Mouse (Mus musculus): ENCODE results near the gene Myl6b. TPM values are rescaled to one million over a fixed set of nuclear protein-coding genes. Genes with fewer than 3 reads are reported as not detected.
A peak's percentile ranks its signal among the peaks of the same experiment; 100 is the strongest.
"Not testable (repeated sequence)": the region's sequence is repeated elsewhere in the genome, so short reads cannot be mapped to it uniquely, and the experiment has no call there.

Gene Myl6b
- total RNA-seq, 2 experiments from 2014 or later = 30.7 to 32.9 TPM

- intact Hi-C loops (cut with DNase I) = no loop called here
- H3K4me3 ChIP-seq = no peak overlapping the region
- H3K27ac ChIP-seq = no peak overlapping the region
- no peak for TF ChIP-seq CTCF (IDR thresholded peaks at IDR 0.05)
- DNase-seq (ENCODE audit: extremely low spot score in 1 of 2, low spot score in 2 of 2) = no peak
These were observed 17.5 kb upstream of the Myl6b start for GRCm38 (mm10) chr10:128516029-128516428.

- H3K27ac ChIP-seq = no peak overlapping the region
- intact Hi-C loops (cut with DNase I) = no loop called here
- no peak for DNase-seq (ENCODE audit: extremely low spot score in 1 of 2, low spot score in 2 of 2)
- no peak for TF ChIP-seq CTCF (IDR thresholded peaks at IDR 0.05)
- H3K4me3 ChIP-seq = no peak overlapping the region
These were observed 16.6 kb upstream of the Myl6b start for GRCm38 (mm10) chr10:128515044-128515443.

- Histone ChIP-seq H3K4me3 (no peak overlapping the region), H3K27ac (no peak overlapping the region)
- intact Hi-C loops (cut with DNase I) = no loop called here
- DNase-seq (ENCODE audit: extremely low spot score in 1 of 2, low spot score in 2 of 2) = no peak
- TF ChIP-seq CTCF (IDR thresholded peaks at IDR 0.05) = no peak
These were observed 13.3 kb upstream of the Myl6b start for GRCm38 (mm10) chr10:128511761-128512160.

GRCm38 (mm10) chr10:128511189-128511588 is 12.7 kb upstream of the Myl6b start:
- DNase-seq (ENCODE audit: extremely low spot score in 1 of 2, low spot score in 2 of 2) = no peak
- Histone ChIP-seq H3K27ac (no peak overlapping the region), H3K4me3 (no peak overlapping the region)
- intact Hi-C loops (cut with DNase I) = no loop called here
- no peak for TF ChIP-seq CTCF (IDR thresholded peaks at IDR 0.05)

GRCm38 (mm10) chr10:128510301-128510700 is 11.8 kb upstream of the Myl6b start:
- no peak for TF ChIP-seq CTCF (IDR thresholded peaks at IDR 0.05)
- no peak overlapping the region for H3K27ac ChIP-seq
- no peak overlapping the region for H3K4me3 ChIP-seq
- intact Hi-C loops (cut with DNase I) = no loop called here
- DNase-seq (ENCODE audit: extremely low spot score in 1 of 2, low spot score in 2 of 2) = no peak

GRCm38 (mm10) chr10:128509831-128510230 is 11.3 kb upstream of the Myl6b start:
- no peak overlapping the region for H3K4me3 ChIP-seq
- intact Hi-C loops (cut with DNase I) = no loop called here
- no peak for TF ChIP-seq CTCF (IDR thresholded peaks at IDR 0.05)
- DNase-seq (ENCODE audit: extremely low spot score in 1 of 2, low spot score in 2 of 2) = no peak
- H3K27ac ChIP-seq = no peak overlapping the region

- no peak for TF ChIP-seq CTCF (IDR thresholded peaks at IDR 0.05)
- intact Hi-C loops (cut with DNase I) = no loop called here
- no peak overlapping the region for H3K4me3 ChIP-seq
- DNase-seq (ENCODE audit: extremely low spot score in 1 of 2, low spot score in 2 of 2) = no peak
- no peak overlapping the region for H3K27ac ChIP-seq
These were observed 10.7 kb upstream of the Myl6b start for GRCm38 (mm10) chr10:128509203-128509602.

- DNase-seq (ENCODE audit: extremely low spot score in 1 of 2, low spot score in 2 of 2) = no peak
- TF ChIP-seq CTCF (IDR thresholded peaks at IDR 0.05) = no peak
- Histone ChIP-seq H3K4me3 (no peak overlapping the region), H3K27ac (no peak overlapping the region)
- intact Hi-C loops (cut with DNase I) = no loop called here
These were observed 9.8 kb upstream of the Myl6b start for GRCm38 (mm10) chr10:128508260-128508659.

GRCm38 (mm10) chr10:128505974-128506373 is 7.5 kb upstream of the Myl6b start:
- TF ChIP-seq CTCF (IDR thresholded peaks at IDR 0.05) = no peak; the same call in 1 of the 2 replicates
- Histone ChIP-seq H3K4me3 (no peak overlapping the region), H3K27ac (no peak overlapping the region)
- no peak for DNase-seq (ENCODE audit: extremely low spot score in 1 of 2, low spot score in 2 of 2)
- intact Hi-C loops (cut with DNase I) = no loop called here

GRCm38 (mm10) chr10:128505371-128505667 is 6.8 kb upstream of the Myl6b start:
- intact Hi-C loops (cut with DNase I); DNase-seq (ENCODE audit: extremely low spot score in 1 of 2, low spot score in 2 of 2); H3K4me3 ChIP-seq; H3K27ac ChIP-seq: not testable (repeated sequence)

- Histone ChIP-seq H3K4me3 (no peak overlapping the region), H3K27ac (no peak overlapping the region; the same call in 1 of the 2 replicates)
- TF ChIP-seq CTCF (IDR thresholded peaks at IDR 0.05) = no peak
- intact Hi-C loops (cut with DNase I) = no loop called here
- DNase-seq (ENCODE audit: extremely low spot score in 1 of 2, low spot score in 2 of 2) = no peak
These were observed 6.3 kb upstream of the Myl6b start for GRCm38 (mm10) chr10:128504641-128505370.

GRCm38 (mm10) chr10:128504012-128504411 is 5.5 kb upstream of the Myl6b start:
- Histone ChIP-seq H3K27ac (no peak overlapping the region; the same call in 1 of the 2 replicates), H3K4me3 (no peak overlapping the region)
- DNase-seq (ENCODE audit: extremely low spot score in 1 of 2, low spot score in 2 of 2) = no peak
- TF ChIP-seq CTCF (IDR thresholded peaks at IDR 0.05) = no peak
- intact Hi-C loops (cut with DNase I) = no loop called here

GRCm38 (mm10) chr10:128503532-128503931 is 5.0 kb upstream of the Myl6b start:
- no peak overlapping the region for H3K4me3 ChIP-seq
- peak overlapping the region; percentile 8; the same call in 1 of the 2 replicates for H3K27ac ChIP-seq
- intact Hi-C loops (cut with DNase I) = loop anchor here (2.0 kb wide), 1 partner anchor 21 kb away; the partner anchor contains the start of gene Esyt1
- DNase-seq (ENCODE audit: extremely low spot score in 1 of 2, low spot score in 2 of 2) = no peak
- TF ChIP-seq CTCF (IDR thresholded peaks at IDR 0.05) = no peak

Data from left cerebral cortex, adult 2 months (tissue).